In the genomic region with DNA sequence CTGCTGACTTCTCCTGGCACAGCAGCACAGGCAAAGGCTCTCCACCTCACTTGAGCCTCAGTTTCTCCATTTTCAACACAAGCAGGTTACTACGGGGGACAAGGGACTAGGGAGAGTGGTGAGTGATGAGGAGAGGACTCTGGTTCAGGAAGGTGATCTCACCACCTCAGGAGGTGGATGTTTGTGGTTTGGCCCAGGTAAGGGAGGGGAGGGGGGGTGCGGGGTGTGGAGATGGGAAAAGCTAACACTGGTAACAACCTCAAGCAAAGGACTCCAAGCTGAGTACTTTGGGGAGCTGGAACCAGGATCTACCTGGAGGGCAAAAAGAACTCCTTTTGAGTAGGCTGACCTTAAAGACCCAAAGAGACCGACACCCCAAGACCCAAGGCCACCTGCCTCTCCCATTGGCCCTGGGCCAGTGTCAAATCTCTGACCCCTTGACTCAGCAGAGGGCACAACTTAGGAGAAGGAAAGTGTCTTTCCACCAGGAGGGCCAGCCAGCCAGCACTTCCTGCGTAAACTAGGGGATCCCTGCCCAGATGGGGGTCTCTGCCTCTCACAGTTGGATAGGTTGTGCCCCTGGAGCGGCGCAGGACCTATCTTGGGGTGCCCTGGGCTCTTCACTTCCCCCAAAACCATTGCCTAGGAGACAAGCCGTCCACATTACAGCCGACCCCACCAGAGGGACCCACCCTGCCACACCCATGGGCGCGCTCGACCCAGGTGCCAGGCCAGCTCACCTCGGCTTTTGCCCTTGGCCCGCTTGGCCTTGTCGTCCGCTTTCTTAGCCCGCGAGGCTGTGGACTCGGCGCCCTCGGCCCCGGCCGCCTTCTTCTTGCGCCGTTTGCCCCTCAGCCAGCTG, we compare ENCODE assay signal across 7 mouse cellular contexts. TPM values are rescaled to one million over a fixed set of nuclear protein-coding genes. Genes with fewer than 3 reads are reported as not detected.
A peak's percentile ranks its signal among the peaks of the same experiment; 100 is the strongest.
DNase-seq lines count a peak whose midpoint lies in the region; ATAC-seq and TF ChIP-seq lines count a peak whose summit lies in the region.

No protein-coding gene starts in this region.

- H3K4me1 ChIP-seq in forebrain, embryonic 16.5 days (replicated peaks; ENCODE audit: control insufficient read depth, insufficient read depth, low read length) = peaks cover 17% of the 10 kb centered on the region
- H3K4me1 ChIP-seq in limb, embryonic 15.5 days = peaks cover 43% of the 10 kb centered on the region
- peaks cover 17% of the 10 kb centered on the region for H3K4me1 ChIP-seq in olfactory bulb, adult 2 months (ENCODE audit: control insufficient read depth, insufficient read depth, low read length)

- peak; percentile 29 for DNase-seq in A20 (ENCODE audit: low read depth, low spot score)
- DNase-seq in B cell, adult 2 months = peak; percentile 27 to 28
- DNase-seq in urinary bladder, postnatal 36 days (ENCODE audit: low spot score in 2 of 2) = no peak
- no peak for DNase-seq in thymus, postnatal 36 days

- peak overlapping the region; percentile 59 for H3K9ac ChIP-seq in forebrain, embryonic 16.5 days (replicated peaks; ENCODE audit: low read depth, low read length)
- peak overlapping the region; percentile 51 for H3K9ac ChIP-seq in limb, embryonic 15.5 days

- TF ChIP-seq CTCF in olfactory bulb, adult 2 months (IDR thresholded peaks at IDR 0.05; ENCODE audit: insufficient read depth, low read depth, low read length) = no peak

- ATAC-seq in forebrain, embryonic 16.5 days = no peak
- no peak for ATAC-seq in limb, embryonic 15.5 days (ENCODE audit: insufficient number of reproducible peaks, low FRiP score, low TSS enrichment, low read depth)

- peak overlapping the region; percentile 80 for H3K4me2 ChIP-seq in forebrain, embryonic 16.5 days (ENCODE audit: low read length)
- peak overlapping the region; percentile 96 for H3K4me2 ChIP-seq in limb, embryonic 15.5 days

- H3K4me3 ChIP-seq in forebrain, embryonic 16.5 days (replicated peaks; ENCODE audit: low read length) = peak overlapping the region; percentile 51
- H3K4me3 ChIP-seq in limb, embryonic 15.5 days = peak overlapping the region; percentile 61
- H3K4me3 ChIP-seq in olfactory bulb, adult 2 months (ENCODE audit: insufficient read depth, low read depth, low read length) = peak overlapping the region; percentile 40

- H3K36me3 ChIP-seq in forebrain, embryonic 16.5 days (ENCODE audit: control insufficient read depth, insufficient read depth) = no peaks in the 10 kb centered on the region
- H3K36me3 ChIP-seq in limb, embryonic 15.5 days = no peaks in the 10 kb centered on the region

- H3K27me3 ChIP-seq in forebrain, embryonic 16.5 days (replicated peaks; ENCODE audit: control insufficient read depth, insufficient read depth, low read length) = peaks cover 28% of the 10 kb centered on the region
- peaks cover 48% of the 10 kb centered on the region for H3K27me3 ChIP-seq in limb, embryonic 15.5 days

- 13% methylated on average over 22 of the region's 24 CpGs for WGBS in forebrain, embryonic 16.5 days
- 9% methylated on average over 24 of the region's 24 CpGs for WGBS in limb, embryonic 15.5 days
- WGBS in olfactory bulb, adult 2 months = 24% methylated on average over 24 of the region's 24 CpGs

- no peaks in the 10 kb centered on the region for H3K9me3 ChIP-seq in forebrain, embryonic 16.5 days (ENCODE audit: control insufficient read depth, low read length)
- no peaks in the 10 kb centered on the region for H3K9me3 ChIP-seq in limb, embryonic 15.5 days

- H3K27ac ChIP-seq in forebrain, embryonic 16.5 days (ENCODE audit: low read length) = no peak overlapping the region
- H3K27ac ChIP-seq in limb, embryonic 15.5 days = peak overlapping the region; percentile 33; the same call in 1 of the 2 replicates
- H3K27ac ChIP-seq in olfactory bulb, adult 2 months (ENCODE audit: insufficient read depth, low read depth, low read length) = no peak overlapping the region

- no peak for TF ChIP-seq POLR2A in olfactory bulb, adult 2 months (IDR thresholded peaks at IDR 0.05; ENCODE audit: insufficient read depth, low read depth, low read length)

RNA-seq across cellular contexts. Expression of a gene that starts 13.6 kb away (rescaled TPM):
- polyA plus RNA-seq in forebrain, embryonic 16.5 days (2015; fragmentation: Nextera tagmentation; extraction: Ambion mirVana) = 3.8 and 4.7 TPM in 2 replicates
- polyA plus RNA-seq in limb, embryonic 15.5 days (2015; fragmentation: Nextera tagmentation; extraction: Ambion mirVana) = 9.6 and 11.6 TPM in 2 replicates
- polyA plus RNA-seq in olfactory bulb, adult 2 months (2012; ENCODE audit: insufficient read depth, insufficient read length, low replicate concordance, missing spikeins) = not detected in 2 replicates

RNA-seq across cellular contexts. Expression of a gene that starts 39.8 kb away (rescaled TPM):
- 0.31 and 0.38 TPM in 2 replicates for polyA plus RNA-seq in forebrain, embryonic 16.5 days (2015; fragmentation: Nextera tagmentation; extraction: Ambion mirVana)
- 5.0 and 9.6 TPM in 2 replicates for polyA plus RNA-seq in limb, embryonic 15.5 days (2015; fragmentation: Nextera tagmentation; extraction: Ambion mirVana)
- not detected in 2 replicates for polyA plus RNA-seq in olfactory bulb, adult 2 months (2012; ENCODE audit: insufficient read depth, insufficient read length, low replicate concordance, missing spikeins)

RNA-seq across cellular contexts. Expression of a gene that starts 58.1 kb away (rescaled TPM):
- polyA plus RNA-seq in forebrain, embryonic 16.5 days (2015; fragmentation: Nextera tagmentation; extraction: Ambion mirVana) = 116 and 122 TPM in 2 replicates
- polyA plus RNA-seq in limb, embryonic 15.5 days (2015; fragmentation: Nextera tagmentation; extraction: Ambion mirVana) = 80.5 and 82.6 TPM in 2 replicates
- not detected in 2 replicates for polyA plus RNA-seq in olfactory bulb, adult 2 months (2012; ENCODE audit: insufficient read depth, insufficient read length, low replicate concordance, missing spikeins)

RNA-seq across cellular contexts. Expression of a gene that starts 58.1 kb away (rescaled TPM):
- 16.9 and 17.2 TPM in 2 replicates for polyA plus RNA-seq in forebrain, embryonic 16.5 days (2015; fragmentation: Nextera tagmentation; extraction: Ambion mirVana)
- polyA plus RNA-seq in limb, embryonic 15.5 days (2015; fragmentation: Nextera tagmentation; extraction: Ambion mirVana) = 16.5 and 18.8 TPM in 2 replicates
- not detected in 2 replicates for polyA plus RNA-seq in olfactory bulb, adult 2 months (2012; ENCODE audit: insufficient read depth, insufficient read length, low replicate concordance, missing spikeins)

Comparison
In these comparisons a context has a peak if more than half of its experiments do, and no peak if none do; other contexts are left out.
1. DNase-seq: peak in A20 (single experiment) and B cell, adult 2 months (2 of 2); none in urinary bladder, postnatal 36 days (0 of 2) and thymus, postnatal 36 days (0 of 2).
2. RNA of a gene that starts 58.1 kb away (polyA plus RNA-seq): 116 to 122 TPM in forebrain, embryonic 16.5 days and 80.5 to 82.6 TPM in limb, embryonic 15.5 days; not detected in olfactory bulb, adult 2 months; every median in the first group is over 10 times any median in the second.
3. Peak in every context shown above with its lines, with median percentiles within 50 percentile points of each other: H3K4me3 ChIP-seq.